Mouse (Mus musculus): ENCODE measurements around the gene Trappc2l. TPM values are rescaled to one million over a fixed set of nuclear protein-coding genes. Genes with fewer than 3 reads are reported as not detected.

Trappc2l gene
- 19.5 and 31.8 TPM in 2 replicates for total RNA-seq (2014; fragmentation: Nextera tagmentation)
- total RNA-seq (2017) = 32.2 and 40.4 TPM in 2 replicates
- 0.43 and 0.75 TPM in 2 replicates for polyA plus RNA-seq (2012)

DNA sequence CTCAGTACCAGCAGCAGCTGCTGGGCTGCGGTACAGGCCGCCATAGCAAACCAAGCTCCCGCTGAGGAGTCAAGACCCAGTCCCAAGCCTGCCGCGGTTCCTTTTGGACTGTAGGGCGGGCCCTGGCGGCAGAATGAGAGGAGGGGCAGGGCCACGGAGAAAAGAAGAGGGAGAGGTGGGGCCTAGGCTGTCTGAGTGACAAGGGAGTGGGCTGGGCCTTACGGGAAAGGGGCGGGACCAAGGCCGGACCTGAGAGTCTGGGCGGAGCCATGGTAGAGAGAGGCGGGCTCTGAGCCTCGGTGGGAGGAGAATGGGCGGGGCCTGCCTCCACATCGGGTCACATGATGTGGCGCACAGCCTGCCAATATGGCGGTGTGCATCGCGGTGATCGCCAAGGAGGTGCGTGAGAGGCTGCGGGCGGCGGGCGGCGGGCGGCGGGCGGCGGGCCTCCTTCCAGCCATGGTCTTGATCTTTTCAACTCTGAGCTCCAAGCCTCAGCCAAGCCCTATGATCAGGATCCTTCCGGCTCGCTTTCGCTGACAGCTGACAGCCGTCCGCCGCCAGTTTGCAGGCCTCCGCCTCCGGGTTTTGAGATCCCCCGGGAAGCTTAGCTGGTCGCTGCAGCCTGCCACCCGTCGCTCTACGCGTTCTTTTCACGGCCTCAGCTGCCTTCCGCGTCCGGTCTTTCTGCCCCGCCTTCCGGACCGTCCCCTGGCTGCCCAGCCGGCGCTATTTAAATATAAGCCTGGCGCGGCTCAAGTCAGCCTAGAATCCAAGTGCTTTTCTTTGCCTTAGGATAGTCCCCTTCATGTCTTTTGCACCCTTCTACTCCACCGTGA is at the start of gene Trappc2l, which contains the start of gene Galns:
Gene Trappc2l, plus strand, starts transcription at position 346 of the 839 bp plus-strand sequence.
Gene Galns, minus strand, starts transcription at position 169 of the 839 bp plus-strand sequence.
- H3K4me1 ChIP-seq (ENCODE audit: insufficient read depth, low read depth, low read length) = peaks cover 20% of the 10 kb centered on the region
- H3K36me3 ChIP-seq (replicated peaks) = peaks cover 39% of the 10 kb centered on the region
- peak within 1 kb of the TSS; percentile 86 for H3K4me3 ChIP-seq (ENCODE audit: low read depth, low read length)
- peak; percentile 86 for DNase-seq (ENCODE audit: low spot score)
- TF ChIP-seq CTCF (IDR thresholded peaks at IDR 0.05; ENCODE audit: low read depth, low read length) = no peak
- H3K9me3 ChIP-seq (replicated peaks) = no peaks in the 10 kb centered on the region
- ATAC-seq (ENCODE audit: extremely low read depth, insufficient number of reproducible peaks, low FRiP score, poor library complexity, severe bottlenecking) = peak; percentile 99
- H3K27me3 ChIP-seq (ENCODE audit: insufficient read depth, low read length) = peaks cover 6% of the 10 kb centered on the region; the same call in 1 of the 2 replicates

DNA sequence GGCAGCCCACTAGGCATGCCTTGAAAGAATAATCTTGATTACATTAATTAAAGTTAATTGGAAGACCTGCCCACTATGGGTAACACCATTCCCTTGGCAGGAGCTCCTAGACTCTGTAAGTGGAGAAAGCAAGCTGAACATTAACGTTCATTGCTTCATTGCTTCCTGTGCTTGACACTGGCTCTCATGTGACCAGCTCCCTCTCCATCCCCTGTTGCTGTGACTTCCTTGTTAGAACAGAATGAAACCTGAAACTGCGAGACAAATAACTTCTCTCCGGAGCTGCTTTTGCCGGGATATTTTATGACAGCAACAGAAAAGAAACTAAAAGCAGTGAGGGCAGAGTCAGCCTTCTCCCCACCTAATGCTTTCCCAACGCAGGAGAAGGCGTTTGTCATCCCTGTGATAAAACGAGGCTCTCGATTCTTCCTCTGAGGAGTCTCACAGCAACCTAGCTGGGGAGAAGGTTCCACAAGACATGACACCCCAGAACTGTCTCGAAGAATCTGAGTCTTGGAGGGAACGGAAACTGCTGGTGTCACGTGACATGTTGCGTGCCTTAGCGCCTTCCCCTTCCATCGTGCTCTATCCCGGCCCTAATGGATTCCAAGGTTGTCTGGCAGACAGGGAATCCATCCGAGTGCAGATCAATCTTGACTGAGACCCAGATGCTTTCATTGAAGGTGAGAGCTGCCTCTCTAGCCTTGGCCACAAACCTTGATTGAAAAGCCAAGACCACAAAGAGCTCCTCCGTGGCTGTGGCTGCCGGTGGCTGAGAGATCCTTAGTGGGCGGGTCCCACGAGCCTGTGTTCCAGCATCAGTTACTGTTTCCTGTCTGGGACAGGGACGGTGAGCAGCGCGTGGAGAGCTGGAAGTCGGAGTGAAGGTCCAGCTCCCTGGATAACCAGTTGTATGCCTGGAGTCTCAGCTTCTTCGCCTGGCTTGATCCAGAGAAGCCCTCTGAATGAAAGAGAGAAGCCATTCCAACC is 46.8 kb upstream of the Trappc2l start:
- Histone ChIP-seq H3K27me3 (ENCODE audit: insufficient read depth, low read length) (no peaks in the 10 kb centered on the region), H3K36me3 (replicated peaks) (peaks cover 33% of the 10 kb centered on the region), H3K4me3 (ENCODE audit: low read depth, low read length) (no peak overlapping the region), H3K4me1 (ENCODE audit: insufficient read depth, low read depth, low read length) (peaks cover 43% of the 10 kb centered on the region), H3K9me3 (replicated peaks) (no peaks in the 10 kb centered on the region)
- no peak for DNase-seq (ENCODE audit: low spot score)
- ATAC-seq (ENCODE audit: extremely low read depth, insufficient number of reproducible peaks, low FRiP score, poor library complexity, severe bottlenecking) = no peak
- TF ChIP-seq TAL1 (conservative IDR thresholded peaks at IDR 0.05; ENCODE audit: low read depth, low read length) = no peak
- no peak for TF ChIP-seq GATA2 (IDR thresholded peaks at IDR 0.05; ENCODE audit: borderline replicate concordance, low read depth, low read length)
- TF ChIP-seq GATA1 (IDR thresholded peaks at IDR 0.05; ENCODE audit: borderline replicate concordance, low read length) = no peak
- TF ChIP-seq CTCF (IDR thresholded peaks at IDR 0.05; ENCODE audit: low read depth, low read length) = no peak
- no peak for TF ChIP-seq POLR2AphosphoS5 (IDR thresholded peaks at IDR 0.05; ENCODE audit: insufficient replicate concordance, low read depth, low read length)

DNA sequence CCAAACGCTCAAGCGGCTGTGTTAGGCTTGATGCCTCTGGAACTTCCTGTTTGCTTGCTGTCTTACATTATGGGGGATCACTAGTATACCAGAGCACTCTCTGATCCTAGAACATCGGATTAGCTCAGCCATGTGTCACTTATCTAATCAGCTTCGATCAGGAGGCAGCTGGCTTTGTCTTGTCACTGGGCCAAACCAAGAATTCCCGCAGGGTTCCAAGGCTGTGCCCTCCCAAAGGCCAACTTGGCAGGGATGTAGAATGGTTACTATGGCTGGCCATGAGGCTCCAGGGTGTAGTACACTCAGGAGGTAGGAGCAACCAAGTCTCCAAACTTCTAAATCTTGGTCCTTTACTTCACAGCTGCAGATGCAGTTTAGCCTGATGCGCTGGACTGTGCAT is 44.7 kb upstream of the Trappc2l start:
- ATAC-seq (ENCODE audit: extremely low read depth, insufficient number of reproducible peaks, low FRiP score, poor library complexity, severe bottlenecking) = peak; percentile 15; the same call in 1 of the 2 replicates
- Histone ChIP-seq H3K4me3 (ENCODE audit: low read depth, low read length) (peak overlapping the region; percentile 92), H3K27me3 (ENCODE audit: insufficient read depth, low read length) (no peaks in the 10 kb centered on the region), H3K36me3 (replicated peaks) (peaks cover 51% of the 10 kb centered on the region), H3K4me1 (ENCODE audit: insufficient read depth, low read depth, low read length) (peaks cover 59% of the 10 kb centered on the region), H3K9me3 (replicated peaks) (no peaks in the 10 kb centered on the region)
- 0 out of 2 replicates have a peak, but pooled peaks have one; percentile 15 for TF ChIP-seq TAL1 (conservative IDR thresholded peaks at IDR 0.05; ENCODE audit: low read depth, low read length)
- TF ChIP-seq POLR2AphosphoS5 (IDR thresholded peaks at IDR 0.05; ENCODE audit: insufficient replicate concordance, low read depth, low read length) = no peak; the same call in 1 of the 2 replicates
- DNase-seq (ENCODE audit: low spot score) = no peak

- Histone ChIP-seq H3K27me3 (ENCODE audit: insufficient read depth, low read length) (no peaks in the 10 kb centered on the region; the same call in 1 of the 2 replicates), H3K9me3 (replicated peaks) (no peaks in the 10 kb centered on the region), H3K4me3 (ENCODE audit: low read depth, low read length) (peak within 1 kb of the TSS; percentile 92), H3K4me1 (ENCODE audit: insufficient read depth, low read depth, low read length) (peaks cover 67% of the 10 kb centered on the region), H3K36me3 (replicated peaks) (peaks cover 59% of the 10 kb centered on the region)
- peak; percentile 92 for DNase-seq (ENCODE audit: low spot score)
- TF ChIP-seq TAL1 (conservative IDR thresholded peaks at IDR 0.05; ENCODE audit: low read depth, low read length) = no peak
- TF ChIP-seq GATA1 (IDR thresholded peaks at IDR 0.05; ENCODE audit: borderline replicate concordance, low read length) = no peak
- no peak for TF ChIP-seq CTCF (IDR thresholded peaks at IDR 0.05; ENCODE audit: low read depth, low read length)
- TF ChIP-seq POLR2AphosphoS5 (IDR thresholded peaks at IDR 0.05; ENCODE audit: insufficient replicate concordance, low read depth, low read length) = no peak
- no peak for TF ChIP-seq GATA2 (IDR thresholded peaks at IDR 0.05; ENCODE audit: borderline replicate concordance, low read depth, low read length)
- ATAC-seq (ENCODE audit: extremely low read depth, insufficient number of reproducible peaks, low FRiP score, poor library complexity, severe bottlenecking) = peak; percentile 79
Measured at GRCm38 (mm10) chr8:122567361-122568108, 43.9 kb upstream of the Trappc2l start, which contains the start of gene Cdt1. Cdt1 (plus strand) TSS chr8:122568015.

- H3K9me3 ChIP-seq (replicated peaks) = no peaks in the 10 kb centered on the region
- no peak for ATAC-seq (ENCODE audit: extremely low read depth, insufficient number of reproducible peaks, low FRiP score, poor library complexity, severe bottlenecking)
- H3K4me3 ChIP-seq (ENCODE audit: low read depth, low read length) = peak overlapping the region; percentile 92
- TF ChIP-seq TAL1 (conservative IDR thresholded peaks at IDR 0.05; ENCODE audit: low read depth, low read length) (no peak), CTCF (IDR thresholded peaks at IDR 0.05; ENCODE audit: low read depth, low read length) (no peak), POLR2AphosphoS5 (IDR thresholded peaks at IDR 0.05; ENCODE audit: insufficient replicate concordance, low read depth, low read length) (no peak), GATA1 (IDR thresholded peaks at IDR 0.05; ENCODE audit: borderline replicate concordance, low read length) (no peak), GATA2 (IDR thresholded peaks at IDR 0.05; ENCODE audit: borderline replicate concordance, low read depth, low read length) (no peak)
- DNase-seq (ENCODE audit: low spot score) = peak; percentile 48
- no peaks in the 10 kb centered on the region; the same call in 1 of the 2 replicates for H3K27me3 ChIP-seq (ENCODE audit: insufficient read depth, low read length)
- H3K4me1 ChIP-seq (ENCODE audit: insufficient read depth, low read depth, low read length) = peaks cover 73% of the 10 kb centered on the region
- H3K36me3 ChIP-seq (replicated peaks) = peaks cover 61% of the 10 kb centered on the region
Measured at GRCm38 (mm10) chr8:122568109-122568504, 43.3 kb upstream of the Trappc2l start.

Data from G1E (cell line).